Mouse (Mus musculus): ENCODE measurements around the gene Tgtp2. TPM values are rescaled to one million over a fixed set of nuclear protein-coding genes. Genes with fewer than 3 reads are reported as not detected.

Tgtp2 gene
- 2.7 to 6.9 TPM (median 4.7 TPM) in 4 replicates for total RNA-seq (2023; ENCODE audit: inconsistent age)

DNA sequence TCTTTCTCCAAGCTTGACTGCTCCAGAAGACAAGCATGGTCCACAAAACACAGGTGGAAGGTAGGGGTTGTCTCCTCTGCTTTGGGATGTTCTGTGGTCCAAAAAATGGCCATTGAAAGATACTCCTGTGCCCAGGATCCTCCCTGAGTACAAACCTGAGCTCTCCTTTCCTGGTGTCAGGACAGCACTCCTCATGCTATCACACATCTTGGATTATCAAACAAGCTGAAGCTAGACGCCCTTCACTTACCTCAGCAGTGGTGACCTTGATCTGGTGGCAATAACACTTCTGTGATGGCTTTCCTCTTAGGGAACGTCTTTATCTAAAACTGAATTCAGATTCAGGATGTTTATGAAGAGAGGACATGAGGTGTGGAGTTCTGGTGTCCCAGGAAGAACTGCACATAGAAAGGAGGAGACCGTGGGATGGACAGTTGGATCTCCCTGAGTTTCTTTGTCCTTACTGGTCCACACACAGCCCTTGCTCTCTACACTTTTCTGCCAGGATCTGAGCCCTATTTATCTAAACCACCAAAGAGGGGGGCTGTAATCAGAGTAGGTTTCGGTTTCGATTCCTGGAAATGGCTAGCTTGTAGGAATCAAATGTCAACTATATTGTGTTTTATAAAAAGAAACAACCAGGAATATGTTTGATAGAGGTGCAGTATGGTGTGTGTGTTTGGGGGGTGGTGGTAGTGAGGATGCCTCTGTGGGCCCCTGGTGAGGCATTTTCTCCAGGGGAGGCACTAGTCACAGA is at the start of gene Tgtp2:
Gene Tgtp2 (minus strand): TSS at position 494 of the 757 bp plus-strand sequence.

DNA sequence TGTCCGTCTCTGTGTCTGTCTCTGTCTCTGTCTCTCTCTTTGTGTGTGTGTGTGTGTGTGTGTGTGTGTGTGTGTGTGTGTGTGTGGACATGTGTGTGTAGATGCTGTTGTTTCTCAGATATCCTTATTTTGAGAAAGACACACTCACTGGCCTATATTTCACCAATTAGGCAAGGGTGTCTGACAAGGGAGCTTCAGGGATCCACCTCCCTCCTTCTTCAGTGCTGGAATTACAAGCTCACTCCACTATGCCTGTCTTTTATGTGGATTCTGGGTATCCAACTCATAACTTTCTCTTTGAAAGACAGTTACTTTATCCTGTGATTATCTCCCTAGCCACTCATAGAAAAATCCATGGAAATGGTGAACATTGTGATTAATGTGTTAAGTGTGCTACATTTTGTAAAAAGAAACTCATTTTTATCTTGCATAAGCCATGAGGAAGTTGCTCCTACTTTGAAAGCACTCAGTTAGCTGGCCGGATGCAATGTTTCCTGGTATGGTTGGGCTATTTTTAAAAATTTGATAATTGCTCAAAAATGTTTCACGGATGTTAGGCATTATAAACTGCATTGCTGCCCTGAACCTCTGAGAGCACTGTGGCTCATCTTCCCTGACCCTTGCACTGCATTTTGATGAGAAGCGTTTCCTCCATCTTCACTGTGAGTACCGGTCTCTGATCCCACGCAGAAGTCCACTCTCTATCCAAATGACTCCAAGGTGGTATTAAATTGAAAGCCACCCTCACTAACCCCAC is 12.2 kb upstream of the Tgtp2 start, which contains the start of gene Ifi47:
Gene Ifi47 (plus strand): TSS at position 587 of the 757 bp plus-strand sequence.

DNA sequence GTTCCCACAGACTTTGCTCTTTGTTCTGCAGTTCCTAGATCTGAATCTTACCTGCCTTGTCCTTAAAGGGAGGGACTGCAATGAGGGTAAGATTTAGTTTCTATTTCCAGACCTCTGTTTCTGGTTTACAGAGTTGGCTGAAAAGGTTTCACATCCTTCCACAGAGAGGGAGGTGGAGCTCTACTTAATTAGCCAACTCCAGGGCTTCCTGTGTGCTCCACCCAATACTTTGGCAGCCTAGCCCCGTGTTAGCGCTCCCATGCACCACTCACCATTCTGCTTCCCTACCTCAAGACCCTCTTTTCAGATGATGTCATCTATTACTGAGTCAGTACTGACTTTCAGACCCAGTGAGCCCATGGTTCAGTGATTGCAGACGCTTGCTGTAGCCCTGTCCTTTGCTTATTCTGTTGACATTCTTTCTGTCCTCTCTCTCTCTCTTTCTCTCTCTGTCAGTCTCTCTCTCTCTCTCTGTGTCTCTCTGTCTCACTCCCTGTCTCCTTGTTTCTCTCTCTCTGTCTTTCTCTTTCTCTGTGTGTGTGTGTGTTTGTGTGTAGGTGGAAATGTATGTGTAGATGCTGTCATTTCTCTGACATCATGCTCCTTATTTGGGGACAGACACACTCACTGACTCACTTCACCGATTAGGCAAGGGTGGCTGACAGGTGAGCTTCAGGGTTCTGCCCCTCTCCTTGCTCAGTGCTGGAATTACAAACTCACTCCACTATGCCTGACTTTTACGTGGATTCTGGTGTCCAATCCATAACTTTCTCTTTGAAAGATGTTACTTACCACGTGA is 12.7 kb downstream of the Tgtp2 start, which contains the start of gene 9930111J21Rik2:
Gene 9930111J21Rik2 (minus strand): TSS at position 150 of the 799 bp plus-strand sequence.

Other genes starting within 250 kb of the Tgtp2 start
- 54.3 to 70.1 TPM (median 66.1 TPM) in 4 replicates for gene Trim41, start 246.9 kb downstream of the Tgtp2 start, total RNA-seq (2023; ENCODE audit: inconsistent age)
- gene Trim7, start 238.1 kb downstream of the Tgtp2 start, total RNA-seq (2023; ENCODE audit: inconsistent age), result 150 to 194 TPM (median 166 TPM) in 4 replicates
- gene Gm12184, start 237.6 kb downstream of the Tgtp2 start, total RNA-seq (2023; ENCODE audit: inconsistent age), result 1.1 to 1.7 TPM (median 1.3 TPM) in 4 replicates
- 38.4 to 53.1 TPM (median 43.4 TPM) in 4 replicates for gene Irgm1, start 192.5 kb downstream of the Tgtp2 start, total RNA-seq (2023; ENCODE audit: inconsistent age)
- 8.8 to 14.4 TPM (median 10.4 TPM) in 4 replicates for gene Gm5431, start 162.0 kb downstream of the Tgtp2 start, total RNA-seq (2023; ENCODE audit: inconsistent age)
- gene Psme2b, start 118.0 kb downstream of the Tgtp2 start, total RNA-seq (2023; ENCODE audit: inconsistent age), result 44.1 to 57.9 TPM (median 54.0 TPM) in 4 replicates
- gene Olfr56, start 85.3 kb downstream of the Tgtp2 start, total RNA-seq (2023; ENCODE audit: inconsistent age), result 0.35 to 0.63 TPM (median 0.47 TPM) in 4 replicates
- gene 9930111J21Rik1, start 84.8 kb downstream of the Tgtp2 start, total RNA-seq (2023; ENCODE audit: inconsistent age), result 87.0 to 97.7 TPM (median 90.3 TPM) in 4 replicates
- 1.3 to 2.0 TPM (median 1.8 TPM) in 4 replicates for gene Gm12185, start 72.0 kb downstream of the Tgtp2 start, total RNA-seq (2023; ENCODE audit: inconsistent age)
- 0.30 to 1.1 TPM (median 0.63 TPM) in 3 of 4 replicates, not detected in the other for gene Tgtp1, start 70.0 kb downstream of the Tgtp2 start, total RNA-seq (2023; ENCODE audit: inconsistent age)
- 102 to 129 TPM (median 125 TPM) in 4 replicates for gene 9930111J21Rik2, start 13.0 kb downstream of the Tgtp2 start, total RNA-seq (2023; ENCODE audit: inconsistent age)
- 34.5 to 48.6 TPM (median 39.6 TPM) in 4 replicates for gene Ifi47, start 12.4 kb upstream of the Tgtp2 start, total RNA-seq (2023; ENCODE audit: inconsistent age)
- gene Olfr1396, start 50.7 kb upstream of the Tgtp2 start, total RNA-seq (2023; ENCODE audit: inconsistent age), result not detected in 4 replicates
- not detected in 4 replicates for gene Olfr1395, start 78.1 kb upstream of the Tgtp2 start, total RNA-seq (2023; ENCODE audit: inconsistent age)
- gene Olfr1394, start 90.2 kb upstream of the Tgtp2 start, total RNA-seq (2023; ENCODE audit: inconsistent age), result not detected in 4 replicates
- gene Btnl9, start 123.0 kb upstream of the Tgtp2 start, total RNA-seq (2023; ENCODE audit: inconsistent age), result not detected in 4 replicates
- 121 to 156 TPM (median 142 TPM) in 4 replicates for gene Zfp62, start 139.1 kb upstream of the Tgtp2 start, total RNA-seq (2023; ENCODE audit: inconsistent age)
- gene Mgat1, start 180.0 kb upstream of the Tgtp2 start, total RNA-seq (2023; ENCODE audit: inconsistent age), result 158 to 182 TPM (median 172 TPM) in 4 replicates
- 0.61 to 1.9 TPM (median 1.0 TPM) in 4 replicates for gene Olfr1393, start 214.1 kb upstream of the Tgtp2 start, total RNA-seq (2023; ENCODE audit: inconsistent age)
- gene Olfr1392, start 221.1 kb upstream of the Tgtp2 start, total RNA-seq (2023; ENCODE audit: inconsistent age), result 0.30 to 0.51 TPM in 2 of 4 replicates, not detected in the others
- gene Olfr10, start 240.5 kb upstream of the Tgtp2 start, total RNA-seq (2023; ENCODE audit: inconsistent age), result not detected in 4 replicates

All from B cell, adult (primary cell).